Mouse (Mus musculus): ENCODE data around the gene Rbm43.

DNA sequence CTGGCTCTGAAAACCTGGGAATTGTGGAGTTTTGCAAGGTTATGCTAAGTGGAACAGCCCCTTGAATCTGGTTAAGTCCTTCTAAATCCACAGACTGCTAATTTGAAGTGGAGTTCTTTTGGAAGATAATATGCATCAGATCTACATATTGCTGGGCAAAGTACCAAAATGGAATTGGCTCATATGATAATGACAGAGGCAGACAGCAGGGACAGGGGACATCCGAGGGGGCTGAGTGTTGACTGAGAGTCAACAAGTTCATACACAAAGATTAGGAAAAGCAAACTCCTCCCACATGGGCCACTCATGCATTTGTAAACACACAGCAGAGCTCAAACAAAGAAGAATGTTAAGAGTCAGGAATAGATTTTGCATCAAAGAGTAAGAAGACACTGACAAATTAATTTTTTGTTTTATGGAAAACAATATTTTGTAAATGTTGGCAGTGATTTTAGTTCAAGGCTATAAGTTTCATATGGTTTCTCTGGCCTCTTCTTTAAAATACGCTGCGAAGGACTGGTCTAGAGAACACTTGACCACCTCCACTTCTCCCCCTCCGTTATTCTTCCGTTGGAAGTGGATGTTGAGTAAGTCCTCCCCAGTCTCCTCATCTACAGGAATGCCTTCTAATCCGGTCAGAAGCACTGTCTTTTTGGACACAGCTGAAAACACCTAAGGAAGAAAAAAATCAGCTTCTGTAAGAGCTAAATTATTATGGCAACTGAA lies 13.3 kb upstream of the Rbm43 start:
- TF ChIP-seq CTCF (IDR thresholded peaks at IDR 0.05; ENCODE audit: borderline replicate concordance, insufficient read depth, low read length) (no peak), POLR2A (IDR thresholded peaks at IDR 0.05; ENCODE audit: low read depth, low read length) (no peak)
